Comparison of ENCODE assay signal across 29 mouse cellular contexts in the genomic region with DNA sequence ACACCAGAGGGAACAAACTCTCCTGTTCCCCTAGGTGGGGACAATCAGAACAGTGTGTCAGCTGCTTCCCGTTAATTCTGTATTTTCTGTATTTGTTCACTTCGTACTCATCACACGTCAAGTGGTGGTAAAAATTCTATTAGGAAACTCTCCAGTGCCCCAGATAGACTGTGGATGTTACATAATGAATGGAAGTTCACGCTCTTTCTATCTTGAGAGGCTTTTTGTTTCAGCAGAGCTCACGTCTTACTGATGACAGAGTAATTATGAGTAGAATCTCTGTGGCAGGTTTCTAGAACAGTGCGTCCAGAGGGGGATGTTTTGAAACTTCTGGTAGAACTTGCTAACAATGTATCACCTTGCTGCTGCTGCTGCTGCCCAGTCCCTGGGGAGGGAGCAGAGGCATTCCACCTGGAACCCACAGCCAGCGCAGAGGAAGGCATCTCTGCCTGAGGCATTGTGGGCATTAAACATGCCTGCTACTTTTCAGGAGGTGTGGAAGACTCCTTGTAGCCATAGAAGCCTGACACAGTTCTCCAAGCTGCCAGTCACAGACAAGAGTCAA.
DNase-seq lines count a peak whose midpoint lies in the region; ATAC-seq and TF ChIP-seq lines count a peak whose summit lies in the region.
"Had no signal": no experiment of that assay in that cellular context is flagged by ENCODE, and none has a peak within 500 bp of the region (broad histone marks: within the 10 kb centered on the region; RNA-seq: fewer than 3 reads in every experiment).

No protein-coding gene starts in this region.

- no peak overlapping the region for H3K4me3 ChIP-seq in heart, embryonic 10.5 days
- no peak overlapping the region for H3K4me3 ChIP-seq in heart, adult 2 months
- no peak overlapping the region for H3K4me3 ChIP-seq in heart, embryonic 16.5 days (ENCODE audit: low read length)
- H3K4me3 ChIP-seq: forebrain, embryonic 10.5 days; forebrain, embryonic 13.5 days; heart, embryonic 13.5 days had no signal

- peak; percentile 61 for DNase-seq in heart, embryonic 10.5 days (ENCODE audit: low spot score)
- no peak for DNase-seq in heart, adult 2 months
- no peak for DNase-seq in heart, postnatal 36 days
- peak; percentile 10 for DNase-seq in right cerebral cortex, adult 18-20 months
- DNase-seq in right cerebral cortex, postnatal 4 days = no peak
- DNase-seq in testis, postnatal 14 days (ENCODE audit: low spot score) = peak; percentile 68
- DNase-seq: adrenal gland, postnatal 10 days; adrenal gland, postnatal 36 days; B cell, adult 2 months; cerebellum, adult 11-12 months; cerebellum, adult 8-10 months; cerebellum, postnatal 10 days; cerebellum, postnatal 36 days; gastrocnemius, postnatal 10 days; gastrocnemius, postnatal 36 days; heart, postnatal 4 days; kidney, adult 2 months had no signal

- no peak for TF ChIP-seq POLR2A in heart, adult 2 months (IDR thresholded peaks at IDR 0.05; ENCODE audit: insufficient read depth, low read depth, low read length)

- 63% methylated on average over 7 of the region's 7 CpGs for WGBS in heart, embryonic 10.5 days
- 61% methylated on average over 7 of the region's 7 CpGs for WGBS in heart, adult 2 months
- WGBS in heart, embryonic 16.5 days = 42% methylated on average over 7 of the region's 7 CpGs

- peaks cover 42% of the 10 kb centered on the region for H3K4me1 ChIP-seq in heart, embryonic 10.5 days
- peaks cover 4% of the 10 kb centered on the region; the same call in 1 of the 2 replicates for H3K4me1 ChIP-seq in heart, adult 2 months (ENCODE audit: control insufficient read depth, insufficient read depth, low read length)
- H3K4me1 ChIP-seq in heart, embryonic 16.5 days (ENCODE audit: control insufficient read depth, insufficient read depth, low read length) = peaks cover 43% of the 10 kb centered on the region
- H3K4me1 ChIP-seq: forebrain, embryonic 13.5 days had no signal

- TF ChIP-seq EP300 in heart, adult 2 months (IDR thresholded peaks at IDR 0.05; ENCODE audit: insufficient read depth, low read depth, low read length) = no peak

- intact Hi-C loops in heart, adult 2 months (cut with DNase I) = no loop called here
- intact Hi-C loops in heart, postnatal 36 days (cut with DNase I) = no loop called here

- no peaks in the 10 kb centered on the region for H3K79me2 ChIP-seq in heart, adult 2 months (replicated peaks; ENCODE audit: control insufficient read depth, insufficient read depth, low read length)

- no peak overlapping the region for H3K4me2 ChIP-seq in heart, embryonic 16.5 days (ENCODE audit: low read depth, low read length)
- H3K4me2 ChIP-seq: forebrain, embryonic 13.5 days; heart, embryonic 13.5 days; hindbrain, embryonic 14.5 days had no signal

- H3K9ac ChIP-seq in heart, adult 2 months (ENCODE audit: low read depth, low read length) = no peak overlapping the region
- H3K9ac ChIP-seq in heart, embryonic 16.5 days (ENCODE audit: low read length) = no peak overlapping the region
- H3K9ac ChIP-seq: forebrain, embryonic 13.5 days; heart, embryonic 13.5 days; hindbrain, embryonic 14.5 days had no signal

- ATAC-seq in heart, embryonic 16.5 days (replicated peaks; ENCODE audit: extremely low read depth, insufficient read depth, low FRiP score) = peak; percentile 38; the same call in 1 of the 2 replicates
- ATAC-seq in cerebellum, adult (ENCODE audit: insufficient number of reproducible peaks, low FRiP score, low TSS enrichment) = no peak
- ATAC-seq: forebrain, embryonic 13.5 days; forebrain, embryonic 16.5 days; hindbrain, postnatal 0 days; inflammation-experienced regulatory T-cells, adult 6 months; Patski had no signal

- no peaks in the 10 kb centered on the region for H3K9me3 ChIP-seq in heart, embryonic 10.5 days
- H3K9me3 ChIP-seq in heart, embryonic 16.5 days (replicated peaks; ENCODE audit: control insufficient read depth, low read length) = no peaks in the 10 kb centered on the region
- H3K9me3 ChIP-seq: forebrain, embryonic 10.5 days; forebrain, embryonic 13.5 days; G1E; heart, embryonic 13.5 days had no signal

- TF ChIP-seq CTCF in heart, adult 2 months (IDR thresholded peaks at IDR 0.05) = no peak

- H3K27ac ChIP-seq in heart, embryonic 10.5 days = no peak overlapping the region; the same call in 1 of the 2 replicates
- no peak overlapping the region for H3K27ac ChIP-seq in heart, adult 2 months
- no peak overlapping the region for H3K27ac ChIP-seq in heart, embryonic 16.5 days (ENCODE audit: low read length)
- H3K27ac ChIP-seq: forebrain, embryonic 10.5 days; forebrain, embryonic 13.5 days; heart, embryonic 13.5 days; hindbrain, embryonic 14.5 days; hindbrain, postnatal 0 days had no signal

- peaks cover 26% of the 10 kb centered on the region; the same call in 1 of the 2 replicates for H3K27me3 ChIP-seq in heart, embryonic 10.5 days (ENCODE audit: insufficient read depth, poor library complexity, severe bottlenecking)
- H3K27me3 ChIP-seq in heart, adult 2 months (ENCODE audit: control insufficient read depth, insufficient read depth, low read length) = no peaks in the 10 kb centered on the region
- H3K27me3 ChIP-seq in heart, embryonic 16.5 days (ENCODE audit: control insufficient read depth, insufficient read depth, low read length) = peaks cover 19% of the 10 kb centered on the region
- H3K27me3 ChIP-seq: CH12.LX; forebrain, embryonic 13.5 days; Patski had no signal

- no peaks in the 10 kb centered on the region for H3K36me3 ChIP-seq in heart, embryonic 10.5 days
- no peaks in the 10 kb centered on the region for H3K36me3 ChIP-seq in heart, adult 2 months (ENCODE audit: control insufficient read depth, insufficient read depth, low read length)
- H3K36me3 ChIP-seq in heart, embryonic 16.5 days (ENCODE audit: control insufficient read depth, insufficient read depth) = no peaks in the 10 kb centered on the region
- H3K36me3 ChIP-seq: forebrain, embryonic 10.5 days; G1E; heart, embryonic 13.5 days had no signal

Comparison
In these comparisons a context has a peak if more than half of its experiments do, and no peak if none do; other contexts are left out.
1. DNase-seq: peak in heart, embryonic 10.5 days (single experiment), right cerebral cortex, adult 18-20 months (single experiment) and testis, postnatal 14 days (single experiment); none in heart, adult 2 months (0 of 2), heart, postnatal 36 days (0 of 2) and right cerebral cortex, postnatal 4 days (single experiment).